Comparison of ENCODE assay signal across 18 mouse cellular contexts in genomic region chr16:34382992-34383391, GRCm38 (mm10).
DNase-seq lines count a peak whose midpoint lies in the region; ATAC-seq lines count a peak whose summit lies in the region.
"Had no signal": no experiment of that assay in that cellular context is flagged by ENCODE, and none has a peak within 500 bp of the region (broad histone marks: within the 10 kb centered on the region; RNA-seq: fewer than 3 reads in every experiment).

No protein-coding gene starts in this region.

- H3K9ac ChIP-seq in forebrain, embryonic 14.5 days (ENCODE audit: low read length) = no peak overlapping the region
- no peak overlapping the region for H3K9ac ChIP-seq in midbrain, embryonic 12.5 days (replicated peaks)
- H3K9ac ChIP-seq in midbrain, embryonic 16.5 days (ENCODE audit: low read depth, low read length) = no peak overlapping the region
- H3K9ac ChIP-seq in midbrain, embryonic 13.5 days (replicated peaks) = no peak overlapping the region
- no peak overlapping the region for H3K9ac ChIP-seq in liver, embryonic 12.5 days
- H3K9ac ChIP-seq: heart, embryonic 13.5 days had no signal

- no peak for ATAC-seq in forebrain, embryonic 14.5 days
- ATAC-seq in midbrain, embryonic 12.5 days (ENCODE audit: low FRiP score, low read depth) = 0 out of 2 replicates have a peak, but pooled peaks have one; percentile 23
- no peak for ATAC-seq in midbrain, embryonic 16.5 days
- ATAC-seq in midbrain, embryonic 13.5 days = peak; percentile 60; the same call in 1 of the 2 replicates
- no peak for ATAC-seq in liver, embryonic 12.5 days
- ATAC-seq: lung, postnatal 0 days; Patski had no signal

- peak overlapping the region; percentile 33; the same call in 1 of the 2 replicates for H3K27ac ChIP-seq in forebrain, embryonic 10.5 days
- no peak overlapping the region for H3K27ac ChIP-seq in forebrain, embryonic 14.5 days (ENCODE audit: low read depth, low read length)
- H3K27ac ChIP-seq in midbrain, embryonic 12.5 days (replicated peaks) = no peak overlapping the region; the same call in 1 of the 2 replicates
- H3K27ac ChIP-seq in midbrain, embryonic 16.5 days (ENCODE audit: low read length) = no peak overlapping the region
- peak overlapping the region; percentile 47; the same call in 1 of the 2 replicates for H3K27ac ChIP-seq in midbrain, embryonic 13.5 days
- H3K27ac ChIP-seq in liver, embryonic 12.5 days = no peak overlapping the region
- H3K27ac ChIP-seq: heart, embryonic 13.5 days; layer of hippocampus, adult 2 months had no signal

- peaks cover 13% of the 10 kb centered on the region for H3K36me3 ChIP-seq in forebrain, embryonic 10.5 days (replicated peaks)
- H3K36me3 ChIP-seq in forebrain, embryonic 14.5 days (ENCODE audit: control insufficient read depth, insufficient read depth, low read length) = peaks cover 13% of the 10 kb centered on the region; the same call in 1 of the 2 replicates
- 0 out of 2 replicates have a peak, but pooled peaks cover 6% of the 10 kb centered on the region for H3K36me3 ChIP-seq in midbrain, embryonic 12.5 days
- H3K36me3 ChIP-seq in midbrain, embryonic 16.5 days (ENCODE audit: control insufficient read depth, insufficient read depth, low read length) = peaks cover 4% of the 10 kb centered on the region; the same call in 1 of the 2 replicates
- H3K36me3 ChIP-seq in midbrain, embryonic 13.5 days = peaks cover 16% of the 10 kb centered on the region
- H3K36me3 ChIP-seq in liver, embryonic 12.5 days = no peaks in the 10 kb centered on the region
- H3K36me3 ChIP-seq: heart, embryonic 13.5 days had no signal

- no peaks in the 10 kb centered on the region for H3K27me3 ChIP-seq in forebrain, embryonic 10.5 days (ENCODE audit: poor library complexity, severe bottlenecking)
- no peaks in the 10 kb centered on the region for H3K27me3 ChIP-seq in forebrain, embryonic 14.5 days (replicated peaks; ENCODE audit: control insufficient read depth, insufficient read depth, low read length)
- no peaks in the 10 kb centered on the region for H3K27me3 ChIP-seq in midbrain, embryonic 12.5 days
- no peaks in the 10 kb centered on the region for H3K27me3 ChIP-seq in midbrain, embryonic 16.5 days (ENCODE audit: control insufficient read depth, insufficient read depth, low read depth, low read length)
- no peaks in the 10 kb centered on the region for H3K27me3 ChIP-seq in midbrain, embryonic 13.5 days
- no peaks in the 10 kb centered on the region for H3K27me3 ChIP-seq in liver, embryonic 12.5 days (replicated peaks)
- H3K27me3 ChIP-seq: heart, embryonic 13.5 days; Patski had no signal

- H3K4me1 ChIP-seq in forebrain, embryonic 10.5 days = 0 out of 2 replicates have a peak, but pooled peaks cover 4% of the 10 kb centered on the region
- H3K4me1 ChIP-seq in forebrain, embryonic 14.5 days (ENCODE audit: control insufficient read depth, insufficient read depth, low read length) = peaks cover 5% of the 10 kb centered on the region; the same call in 1 of the 2 replicates
- peaks cover 10% of the 10 kb centered on the region for H3K4me1 ChIP-seq in midbrain, embryonic 12.5 days
- H3K4me1 ChIP-seq in midbrain, embryonic 16.5 days (ENCODE audit: control insufficient read depth, insufficient read depth, low read length) = peaks cover 12% of the 10 kb centered on the region
- H3K4me1 ChIP-seq in midbrain, embryonic 13.5 days (replicated peaks) = peaks cover 31% of the 10 kb centered on the region
- no peaks in the 10 kb centered on the region for H3K4me1 ChIP-seq in liver, embryonic 12.5 days

- DNase-seq in forebrain, embryonic 10.5 days (ENCODE audit: extremely low spot score, low spot score) = no peak
- no peak for DNase-seq in forebrain, embryonic 14.5 days (ENCODE audit: low spot score)
- no peak for DNase-seq in urinary bladder, postnatal 10 days (ENCODE audit: low spot score)
- DNase-seq in ovary, postnatal 14 days (ENCODE audit: low spot score) = no peak
- DNase-seq: adrenal gland, adult 8-10 months; cerebellum, postnatal 14 days; heart, adult 11 months; kidney, adult 2 months; kidney, postnatal 14 days; layer of hippocampus, postnatal 36 days had no signal

- WGBS in forebrain, embryonic 10.5 days = 90% methylated on average over 4 of the region's 4 CpGs
- 81% methylated on average over 4 of the region's 4 CpGs for WGBS in forebrain, embryonic 14.5 days
- 70% methylated on average over 4 of the region's 4 CpGs for WGBS in midbrain, embryonic 12.5 days
- WGBS in midbrain, embryonic 16.5 days = 45% methylated on average over 4 of the region's 4 CpGs
- WGBS in midbrain, embryonic 13.5 days = 55% methylated on average over 4 of the region's 4 CpGs
- 69% methylated on average over 4 of the region's 4 CpGs for WGBS in liver, embryonic 12.5 days (ENCODE audit: insufficient replicate concordance)

- no peaks in the 10 kb centered on the region for H3K9me3 ChIP-seq in forebrain, embryonic 10.5 days
- no peaks in the 10 kb centered on the region for H3K9me3 ChIP-seq in forebrain, embryonic 14.5 days (replicated peaks; ENCODE audit: control insufficient read depth, low read length)
- no peaks in the 10 kb centered on the region for H3K9me3 ChIP-seq in midbrain, embryonic 12.5 days
- H3K9me3 ChIP-seq in midbrain, embryonic 16.5 days (replicated peaks; ENCODE audit: control insufficient read depth, low read length, poor library complexity, severe bottlenecking) = no peaks in the 10 kb centered on the region
- H3K9me3 ChIP-seq in midbrain, embryonic 13.5 days = no peaks in the 10 kb centered on the region
- H3K9me3 ChIP-seq in liver, embryonic 12.5 days (replicated peaks) = no peaks in the 10 kb centered on the region
- H3K9me3 ChIP-seq: heart, embryonic 13.5 days had no signal

- no peak overlapping the region for H3K4me2 ChIP-seq in forebrain, embryonic 14.5 days (ENCODE audit: low read length)
- no peak overlapping the region for H3K4me2 ChIP-seq in midbrain, embryonic 12.5 days (replicated peaks)
- no peak overlapping the region for H3K4me2 ChIP-seq in midbrain, embryonic 16.5 days (ENCODE audit: low read length)
- no peak overlapping the region for H3K4me2 ChIP-seq in midbrain, embryonic 13.5 days (replicated peaks)
- H3K4me2 ChIP-seq in liver, embryonic 12.5 days = no peak overlapping the region
- H3K4me2 ChIP-seq: heart, embryonic 13.5 days had no signal

- no peak overlapping the region for H3K4me3 ChIP-seq in forebrain, embryonic 10.5 days
- H3K4me3 ChIP-seq in forebrain, embryonic 14.5 days (ENCODE audit: low read depth, low read length) = no peak overlapping the region
- no peak overlapping the region for H3K4me3 ChIP-seq in midbrain, embryonic 12.5 days
- no peak overlapping the region for H3K4me3 ChIP-seq in midbrain, embryonic 16.5 days (ENCODE audit: low read depth, low read length)
- no peak overlapping the region for H3K4me3 ChIP-seq in midbrain, embryonic 13.5 days (replicated peaks)
- H3K4me3 ChIP-seq in liver, embryonic 12.5 days = no peak overlapping the region
- H3K4me3 ChIP-seq: heart, embryonic 13.5 days; layer of hippocampus, adult 2 months had no signal

Comparison
In these comparisons a context has a peak if more than half of its experiments do, and no peak if none do; other contexts are left out.
1. H3K27ac ChIP-seq: peak in forebrain, embryonic 10.5 days (single experiment) and midbrain, embryonic 13.5 days (single experiment); none in forebrain, embryonic 14.5 days (single experiment), midbrain, embryonic 12.5 days (single experiment), midbrain, embryonic 16.5 days (single experiment) and liver, embryonic 12.5 days (single experiment).
2. ATAC-seq: peak in midbrain, embryonic 12.5 days (single experiment) and midbrain, embryonic 13.5 days (single experiment); none in forebrain, embryonic 14.5 days (single experiment), midbrain, embryonic 16.5 days (single experiment) and liver, embryonic 12.5 days (single experiment).